In genomic region chr7:27688246-27688788, GRCm38 (mm10) we compare ENCODE assay signal across 8 mouse cellular contexts. TPM values are rescaled to one million over a fixed set of nuclear protein-coding genes. Genes with fewer than 3 reads are reported as not detected.
A peak's percentile ranks its signal among the peaks of the same experiment; 100 is the strongest.
DNase-seq lines count a peak whose midpoint lies in the region; ATAC-seq and TF ChIP-seq lines count a peak whose summit lies in the region.

No protein-coding gene starts in this region.

- peak overlapping the region; percentile 62 for H3K9ac ChIP-seq in kidney, embryonic 15.5 days
- peak overlapping the region; percentile 66 for H3K9ac ChIP-seq in hindbrain, embryonic 16.5 days (ENCODE audit: low read depth, low read length)

- ATAC-seq in kidney, embryonic 15.5 days (replicated peaks; ENCODE audit: low FRiP score): no peak
- no peak for ATAC-seq in hindbrain, embryonic 16.5 days

- no peaks in the 10 kb centered on the region for H3K9me3 ChIP-seq in kidney, embryonic 15.5 days (replicated peaks)
- no peaks in the 10 kb centered on the region for H3K9me3 ChIP-seq in hindbrain, embryonic 16.5 days (ENCODE audit: control insufficient read depth, low read length)

- peaks cover 18% of the 10 kb centered on the region for H3K4me1 ChIP-seq in kidney, embryonic 15.5 days
- H3K4me1 ChIP-seq in cortical plate, adult 2 months (ENCODE audit: control insufficient read depth, insufficient read depth, low read length): peaks cover 3% of the 10 kb centered on the region; the same call in 1 of the 2 replicates
- H3K4me1 ChIP-seq in hindbrain, embryonic 16.5 days (ENCODE audit: control insufficient read depth, insufficient read depth, low read depth, low read length): peaks cover 13% of the 10 kb centered on the region

- 33% methylated on average over 14 of the region's 14 CpGs for WGBS in kidney, embryonic 15.5 days
- 37% methylated on average over 14 of the region's 14 CpGs for WGBS in hindbrain, embryonic 16.5 days

- peak overlapping the region; percentile 55 for H3K4me3 ChIP-seq in kidney, embryonic 15.5 days (replicated peaks)
- peak overlapping the region; percentile 13; the same call in 1 of the 2 replicates for H3K4me3 ChIP-seq in cortical plate, adult 2 months (ENCODE audit: insufficient read depth, low read length)
- H3K4me3 ChIP-seq in hindbrain, embryonic 16.5 days (ENCODE audit: low read length): peak overlapping the region; percentile 51

- no peaks in the 10 kb centered on the region for H3K27me3 ChIP-seq in kidney, embryonic 15.5 days
- no peaks in the 10 kb centered on the region for H3K27me3 ChIP-seq in hindbrain, embryonic 16.5 days (replicated peaks; ENCODE audit: control insufficient read depth, insufficient read depth, low read length)

- H3K27ac ChIP-seq in kidney, embryonic 15.5 days: peak overlapping the region; percentile 83; the same call in 1 of the 2 replicates
- H3K27ac ChIP-seq in cortical plate, adult 2 months (ENCODE audit: insufficient read depth, low read length): no peak overlapping the region
- H3K27ac ChIP-seq in hindbrain, embryonic 16.5 days (ENCODE audit: low read depth, low read length): peak overlapping the region; percentile 76; the same call in 1 of the 2 replicates

- DNase-seq in kidney, adult 18-20 months: no peak
- DNase-seq in naive thymus-derived CD4-positive, alpha-beta T cell, adult 2 months (ENCODE audit: low read depth): peak; percentile 44
- DNase-seq in left cerebral cortex, postnatal 25 days (ENCODE audit: low spot score in 2 of 2): no peak
- DNase-seq in lung, postnatal 14 days: no peak
- no peak for DNase-seq in urinary bladder, adult 2 months (ENCODE audit: low spot score)

- intact Hi-C loops in left cerebral cortex, postnatal 25 days (cut with DNase I): loop anchor here (2.0 kb wide), 1 partner anchor 42 kb away; the partner anchor contains the start of gene Zfp60

- H3K36me3 ChIP-seq in kidney, embryonic 15.5 days: no peaks in the 10 kb centered on the region
- no peaks in the 10 kb centered on the region for H3K36me3 ChIP-seq in hindbrain, embryonic 16.5 days (ENCODE audit: control insufficient read depth, insufficient read depth, low read length)

- peak overlapping the region; percentile 72 for H3K4me2 ChIP-seq in kidney, embryonic 15.5 days
- peak overlapping the region; percentile 82 for H3K4me2 ChIP-seq in hindbrain, embryonic 16.5 days (ENCODE audit: low read length)

- no peak for TF ChIP-seq POLR2A in cortical plate, adult 2 months (IDR thresholded peaks at IDR 0.05; ENCODE audit: extremely low read depth, insufficient read depth, low read length)

- no peak for TF ChIP-seq CTCF in cortical plate, adult 2 months (IDR thresholded peaks at IDR 0.05; ENCODE audit: extremely low read depth, insufficient read depth, low read length)

RNA-seq across cellular contexts. Expression of gene Zfp607b, which starts 0.8 kb away (rescaled TPM):
- polyA plus RNA-seq in kidney, embryonic 15.5 days (2015; fragmentation: Nextera tagmentation; extraction: Ambion mirVana): 3.4 and 4.6 TPM in 2 replicates
- polyA plus RNA-seq in cortical plate, adult 2 months (2012; rRNA removed): 8.0 and 9.8 TPM in 2 replicates
- polyA plus RNA-seq in hindbrain, embryonic 16.5 days (2015; fragmentation: Nextera tagmentation; extraction: Ambion mirVana): 12.0 and 13.6 TPM in 2 replicates
- 10 to 100 TPM in 1 of 2 experiments, 1 to 10 TPM in 1; 9.4 to 10.5 TPM for total RNA-seq in left cerebral cortex, postnatal 25 days (2021)
- 2.3 and 2.5 TPM in 2 replicates for polyA plus RNA-seq in urinary bladder, adult 2 months (2012; rRNA removed)

RNA-seq across cellular contexts. Expression of gene Map3k10, which starts 13.9 kb away (rescaled TPM):
- 6.5 and 7.6 TPM in 2 replicates for polyA plus RNA-seq in kidney, embryonic 15.5 days (2015; fragmentation: Nextera tagmentation; extraction: Ambion mirVana)
- polyA plus RNA-seq in cortical plate, adult 2 months (2012; rRNA removed): 181 and 189 TPM in 2 replicates
- 17.5 and 18.7 TPM in 2 replicates for polyA plus RNA-seq in hindbrain, embryonic 16.5 days (2015; fragmentation: Nextera tagmentation; extraction: Ambion mirVana)
- total RNA-seq in left cerebral cortex, postnatal 25 days (2021): 100 to 1,000 TPM; 225 to 229 TPM
- 14.7 and 18.1 TPM in 2 replicates for polyA plus RNA-seq in urinary bladder, adult 2 months (2012; rRNA removed)

RNA-seq across cellular contexts. Expression of gene Ttc9b, which starts 34.6 kb away (rescaled TPM):
- polyA plus RNA-seq in kidney, embryonic 15.5 days (2015; fragmentation: Nextera tagmentation; extraction: Ambion mirVana): 0.28 and 0.86 TPM in 2 replicates
- 188 and 192 TPM in 2 replicates for polyA plus RNA-seq in cortical plate, adult 2 months (2012; rRNA removed)
- 86.2 and 99.1 TPM in 2 replicates for polyA plus RNA-seq in hindbrain, embryonic 16.5 days (2015; fragmentation: Nextera tagmentation; extraction: Ambion mirVana)
- total RNA-seq in left cerebral cortex, postnatal 25 days (2021): 100 to 1,000 TPM; 137 to 140 TPM
- 0.04 TPM in 1 of 2 replicates, not detected in the other for polyA plus RNA-seq in urinary bladder, adult 2 months (2012; rRNA removed)

RNA-seq across cellular contexts. Expression of gene Zfp60, which starts 42.9 kb away (rescaled TPM):
- polyA plus RNA-seq in kidney, embryonic 15.5 days (2015; fragmentation: Nextera tagmentation; extraction: Ambion mirVana): 37.2 and 40.8 TPM in 2 replicates
- polyA plus RNA-seq in cortical plate, adult 2 months (2012; rRNA removed): 15.9 and 17.3 TPM in 2 replicates
- polyA plus RNA-seq in hindbrain, embryonic 16.5 days (2015; fragmentation: Nextera tagmentation; extraction: Ambion mirVana): 84.1 and 94.2 TPM in 2 replicates
- total RNA-seq in left cerebral cortex, postnatal 25 days (2021): 10 to 100 TPM; 32.7 to 36.0 TPM
- polyA plus RNA-seq in urinary bladder, adult 2 months (2012; rRNA removed): 6.3 and 8.1 TPM in 2 replicates

Comparison
In these comparisons a context has a peak if more than half of its experiments do, and no peak if none do; other contexts are left out.
1. RNA of gene Ttc9b, which starts 34.6 kb away (polyA plus RNA-seq): 188 to 192 TPM in cortical plate, adult 2 months and 86.2 to 99.1 TPM in hindbrain, embryonic 16.5 days; 0.28 to 0.86 TPM in kidney, embryonic 15.5 days and 0.04 TPM in urinary bladder, adult 2 months; every median in the first group is over 10 times any median in the second.
2. Peak in every context shown above with its lines, with median percentiles within 50 percentile points of each other: H3K4me3 ChIP-seq.